16 mouse cellular contexts compared by ENCODE assay signal in genomic region chr5:147354161-147354780, GRCm38 (mm10). TPM values are rescaled to one million over a fixed set of nuclear protein-coding genes. Genes with fewer than 3 reads are reported as not detected.
DNase-seq lines count a peak whose midpoint lies in the region; ATAC-seq and TF ChIP-seq lines count a peak whose summit lies in the region.
"Had no signal": no experiment of that assay in that cellular context is flagged by ENCODE, and none has a peak within 500 bp of the region (broad histone marks: within the 10 kb centered on the region; RNA-seq: fewer than 3 reads in every experiment).

No protein-coding gene starts in this region.

- peak; percentile 46 for DNase-seq in forebrain, embryonic 11.5 days (ENCODE audit: low spot score)
- DNase-seq in thymus, adult 2 months, result no peak
- DNase-seq in thymus, postnatal 36 days, result no peak
- DNase-seq in left cerebral cortex, postnatal 10 days (ENCODE audit: extremely low spot score in 1 of 2, low spot score in 2 of 2), result peak; percentile 37 to 40
- DNase-seq in telencephalon, adult 2 months (ENCODE audit: low read depth, low spot score), result peak; percentile 68
- no peak for DNase-seq in gastrocnemius, postnatal 36 days
- DNase-seq: heart, adult 2 months; heart, postnatal 4 days; kidney, adult 18-20 months; lung, adult 2 months had no signal

- ATAC-seq in forebrain, embryonic 11.5 days (replicated peaks; ENCODE audit: low FRiP score), result no peak
- no peak for ATAC-seq in forebrain, embryonic 16.5 days
- ATAC-seq in neural tube, embryonic 15.5 days (ENCODE audit: low FRiP score), result no peak

- TF ChIP-seq POLR2A in thymus, adult 2 months (IDR thresholded peaks at IDR 0.05; ENCODE audit: control insufficient read depth, extremely low read depth, insufficient read depth, low read length, poor library complexity), result no peak

- H3K4me3 ChIP-seq in forebrain, embryonic 11.5 days (ENCODE audit: low read depth, low read length), result no peak overlapping the region
- no peak overlapping the region for H3K4me3 ChIP-seq in forebrain, embryonic 16.5 days (replicated peaks; ENCODE audit: low read length)
- no peak overlapping the region for H3K4me3 ChIP-seq in thymus, adult 2 months (ENCODE audit: control insufficient read depth, insufficient read depth, low read length)
- H3K4me3 ChIP-seq in neural tube, embryonic 15.5 days (replicated peaks), result no peak overlapping the region
- H3K4me3 ChIP-seq: heart, adult 2 months; limb, embryonic 10.5 days; midbrain, embryonic 10.5 days; neural tube, embryonic 13.5 days had no signal

- no peak for TF ChIP-seq CTCF in thymus, adult 2 months (IDR thresholded peaks at IDR 0.05; ENCODE audit: borderline replicate concordance, control insufficient read depth, extremely low read depth, insufficient read depth, low read length, poor library complexity)

- H3K4me2 ChIP-seq in forebrain, embryonic 11.5 days (ENCODE audit: low read depth, low read length, severe bottlenecking), result no peak overlapping the region
- H3K4me2 ChIP-seq in forebrain, embryonic 16.5 days (ENCODE audit: low read length), result no peak overlapping the region
- H3K4me2 ChIP-seq in neural tube, embryonic 15.5 days, result no peak overlapping the region
- H3K4me2 ChIP-seq: neural tube, embryonic 13.5 days had no signal

- no peaks in the 10 kb centered on the region for H3K27me3 ChIP-seq in forebrain, embryonic 11.5 days (ENCODE audit: control insufficient read depth, insufficient read depth, low read length)
- H3K27me3 ChIP-seq in forebrain, embryonic 16.5 days (replicated peaks; ENCODE audit: control insufficient read depth, insufficient read depth, low read length), result no peaks in the 10 kb centered on the region
- H3K27me3 ChIP-seq in thymus, adult 2 months (ENCODE audit: control insufficient read depth, insufficient read depth, low read length), result no peaks in the 10 kb centered on the region
- no peaks in the 10 kb centered on the region for H3K27me3 ChIP-seq in neural tube, embryonic 15.5 days (replicated peaks)
- H3K27me3 ChIP-seq: neural tube, embryonic 13.5 days had no signal

- no peaks in the 10 kb centered on the region for H3K36me3 ChIP-seq in forebrain, embryonic 11.5 days (ENCODE audit: control insufficient read depth, insufficient read depth, low read length)
- no peaks in the 10 kb centered on the region for H3K36me3 ChIP-seq in forebrain, embryonic 16.5 days (ENCODE audit: control insufficient read depth, insufficient read depth)
- H3K36me3 ChIP-seq in thymus, adult 2 months (ENCODE audit: control insufficient read depth, insufficient read depth, low read length), result no peaks in the 10 kb centered on the region
- H3K36me3 ChIP-seq in neural tube, embryonic 15.5 days, result no peaks in the 10 kb centered on the region
- H3K36me3 ChIP-seq: limb, embryonic 10.5 days; midbrain, embryonic 10.5 days; neural tube, embryonic 13.5 days had no signal

- intact Hi-C loops in left cerebral cortex, postnatal 10 days (cut with DNase I), result no loop called here
- intact Hi-C loops in gastrocnemius, postnatal 36 days (cut with DNase I), result no loop called here

- H3K4me1 ChIP-seq in forebrain, embryonic 11.5 days (replicated peaks; ENCODE audit: control insufficient read depth, insufficient read depth, low read length), result no peaks in the 10 kb centered on the region
- no peaks in the 10 kb centered on the region for H3K4me1 ChIP-seq in forebrain, embryonic 16.5 days (replicated peaks; ENCODE audit: control insufficient read depth, insufficient read depth, low read length)
- peaks cover 30% of the 10 kb centered on the region for H3K4me1 ChIP-seq in thymus, adult 2 months (replicated peaks; ENCODE audit: control insufficient read depth, insufficient read depth, low read length)
- H3K4me1 ChIP-seq in neural tube, embryonic 15.5 days, result no peaks in the 10 kb centered on the region
- H3K4me1 ChIP-seq: midbrain, embryonic 10.5 days; neural tube, embryonic 13.5 days had no signal

- no peak overlapping the region for H3K27ac ChIP-seq in forebrain, embryonic 11.5 days (ENCODE audit: low read depth, low read length)
- no peak overlapping the region for H3K27ac ChIP-seq in forebrain, embryonic 16.5 days (ENCODE audit: low read length)
- 0 out of 2 replicates have a peak overlapping the region, but pooled peaks have one; percentile 22 for H3K27ac ChIP-seq in thymus, adult 2 months (ENCODE audit: control insufficient read depth, insufficient read depth, low read length)
- no peak overlapping the region for H3K27ac ChIP-seq in neural tube, embryonic 15.5 days (replicated peaks)
- H3K27ac ChIP-seq: heart, adult 2 months; limb, embryonic 10.5 days; midbrain, embryonic 10.5 days; neural tube, embryonic 13.5 days had no signal

- WGBS in forebrain, embryonic 11.5 days, result 59% methylated on average over 17 of the region's 17 CpGs
- 58% methylated on average over 17 of the region's 17 CpGs for WGBS in forebrain, embryonic 16.5 days
- WGBS in thymus, adult 2 months, result 73% methylated on average over 17 of the region's 17 CpGs
- WGBS in neural tube, embryonic 15.5 days, result 69% methylated on average over 17 of the region's 17 CpGs

- no peaks in the 10 kb centered on the region for H3K9me3 ChIP-seq in forebrain, embryonic 11.5 days (ENCODE audit: control insufficient read depth, low read length)
- H3K9me3 ChIP-seq in forebrain, embryonic 16.5 days (ENCODE audit: control insufficient read depth, low read length), result no peaks in the 10 kb centered on the region
- no peaks in the 10 kb centered on the region for H3K9me3 ChIP-seq in neural tube, embryonic 15.5 days (replicated peaks)
- H3K9me3 ChIP-seq: limb, embryonic 10.5 days; midbrain, embryonic 10.5 days; neural tube, embryonic 13.5 days had no signal

- no peak overlapping the region for H3K9ac ChIP-seq in forebrain, embryonic 11.5 days (ENCODE audit: low read length)
- no peak overlapping the region for H3K9ac ChIP-seq in forebrain, embryonic 16.5 days (replicated peaks; ENCODE audit: low read depth, low read length)
- no peak overlapping the region for H3K9ac ChIP-seq in neural tube, embryonic 15.5 days (replicated peaks)
- H3K9ac ChIP-seq: neural tube, embryonic 13.5 days had no signal

RNA-seq across cellular contexts. Expression of gene Urad, which starts 32.0 kb away (rescaled TPM):
- polyA plus RNA-seq in forebrain, embryonic 11.5 days (2014; fragmentation: Nextera tagmentation; extraction: Ambion mirVana), result not detected in 2 replicates
- polyA plus RNA-seq in forebrain, embryonic 16.5 days (2015; fragmentation: Nextera tagmentation; extraction: Ambion mirVana), result not detected in 2 replicates
- polyA plus RNA-seq in thymus, adult 2 months (2012; rRNA removed), result 0.15 and 0.87 TPM in 2 replicates
- not detected for total RNA-seq in left cerebral cortex, postnatal 10 days (2021)
- total RNA-seq in gastrocnemius, postnatal 36 days (2021), result not detected
- 0.24 TPM in 1 of 2 replicates, not detected in the other for polyA plus RNA-seq in neural tube, embryonic 15.5 days (2015; fragmentation: Nextera tagmentation; extraction: Ambion mirVana)
- total RNA-seq: ES-E14; heart, adult 2 months; heart, postnatal 4 days had no signal
- polyA plus RNA-seq: heart, adult 2 months; limb, embryonic 10.5 days; lung, adult 2 months; midbrain, embryonic 10.5 days; neural tube, embryonic 13.5 days had no signal

RNA-seq across cellular contexts. Expression of gene Flt3, which starts 46.0 kb away (rescaled TPM):
- 0.08 TPM in 1 of 2 replicates, not detected in the other for polyA plus RNA-seq in forebrain, embryonic 11.5 days (2014; fragmentation: Nextera tagmentation; extraction: Ambion mirVana)
- polyA plus RNA-seq in forebrain, embryonic 16.5 days (2015; fragmentation: Nextera tagmentation; extraction: Ambion mirVana), result 0.10 and 0.18 TPM in 2 replicates
- polyA plus RNA-seq in thymus, adult 2 months (2012; rRNA removed), result 5.3 and 5.8 TPM in 2 replicates
- 1 to 10 TPM; 2.2 to 2.6 TPM for total RNA-seq in left cerebral cortex, postnatal 10 days (2021)
- total RNA-seq in gastrocnemius, postnatal 36 days (2021), result under 1 TPM in 1 of 2 experiments, not detected in 1; 0.07 TPM
- polyA plus RNA-seq in neural tube, embryonic 15.5 days (2015; fragmentation: Nextera tagmentation; extraction: Ambion mirVana), result 2.4 and 2.6 TPM in 2 replicates
- total RNA-seq: heart, postnatal 4 days had no signal

RNA-seq across cellular contexts. Expression of gene Cdx2, which starts 47.2 kb away (rescaled TPM):
- not detected in 2 replicates for polyA plus RNA-seq in forebrain, embryonic 11.5 days (2014; fragmentation: Nextera tagmentation; extraction: Ambion mirVana)
- not detected in 2 replicates for polyA plus RNA-seq in forebrain, embryonic 16.5 days (2015; fragmentation: Nextera tagmentation; extraction: Ambion mirVana)
- polyA plus RNA-seq in thymus, adult 2 months (2012; rRNA removed), result 0.32 TPM in 2 replicates
- total RNA-seq in left cerebral cortex, postnatal 10 days (2021), result not detected
- total RNA-seq in gastrocnemius, postnatal 36 days (2021), result not detected
- polyA plus RNA-seq in neural tube, embryonic 15.5 days (2015; fragmentation: Nextera tagmentation; extraction: Ambion mirVana), result 3.1 TPM in 1 of 2 replicates, not detected in the other
- total RNA-seq: heart, adult 2 months; heart, postnatal 4 days had no signal
- polyA plus RNA-seq: heart, adult 2 months; lung, adult 2 months; midbrain, embryonic 10.5 days; neural tube, embryonic 13.5 days had no signal

Comparison
In these comparisons a context has a peak if more than half of its experiments do, and no peak if none do; other contexts are left out.
1. DNase-seq: peak in forebrain, embryonic 11.5 days (single experiment), left cerebral cortex, postnatal 10 days (2 of 2) and telencephalon, adult 2 months (single experiment); none in thymus, adult 2 months (single experiment), thymus, postnatal 36 days (0 of 2) and gastrocnemius, postnatal 36 days (0 of 2).